14 mouse cellular contexts compared by ENCODE assay signal in the genomic region with DNA sequence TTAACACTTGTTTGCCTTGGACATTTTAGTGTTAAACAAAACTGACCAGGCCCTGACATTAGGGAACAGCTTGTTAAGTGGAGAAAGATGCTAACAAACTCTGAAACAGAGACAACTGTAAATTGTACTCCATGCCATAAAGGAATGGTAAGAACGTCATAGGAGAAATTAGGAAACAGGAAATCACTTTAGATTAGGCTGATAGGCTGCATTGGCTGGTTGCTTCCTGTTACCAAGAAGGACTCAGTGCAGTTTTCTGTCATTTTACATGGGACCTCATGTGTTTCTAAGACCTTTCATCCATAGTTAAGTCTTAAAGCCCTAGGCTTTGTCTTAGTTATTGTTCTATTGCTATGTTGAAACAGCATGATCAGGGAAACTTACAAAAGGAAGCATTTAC.
"Had no signal": no experiment of that assay in that cellular context is flagged by ENCODE, and none has a peak within 500 bp of the region (broad histone marks: within the 10 kb centered on the region; RNA-seq: fewer than 3 reads in every experiment).

No protein-coding gene starts in this region.

- DNase-seq: kidney, adult 2 months; kidney, postnatal 10 days; kidney, postnatal 36 days; liver; lung, adult 2 months; lung, postnatal 14 days; lung, postnatal 4 days; right cerebral cortex, adult 18-20 months; right cerebral cortex, postnatal 25 days; spleen, adult 18-20 months; thymus, postnatal 25 days had no signal

- ATAC-seq: liver, embryonic 12.5 days; midbrain, embryonic 13.5 days; midbrain, embryonic 16.5 days had no signal
